Mouse (Mus musculus) olfactory bulb, adult 2 months (tissue): ENCODE results near the gene Gjc2.

Experiments used
- CTCF ChIP-seq: fragments of 200-500 bp; IDR thresholded peaks from 2 replicates; pipeline ENCODE4 v1.5.1; 2012; ENCODE audit warnings: low read depth, mild to moderate bottlenecking, low read length, moderate library complexity; ENCODE audit not compliant: insufficient read depth
- POLR2A ChIP-seq: fragments of 200-500 bp; IDR thresholded peaks from 2 replicates; pipeline ENCODE4 v1.6.1; 2012; ENCODE audit warnings: mild to moderate bottlenecking, low read depth, low read length, moderate library complexity; ENCODE audit not compliant: insufficient read depth

DNA sequence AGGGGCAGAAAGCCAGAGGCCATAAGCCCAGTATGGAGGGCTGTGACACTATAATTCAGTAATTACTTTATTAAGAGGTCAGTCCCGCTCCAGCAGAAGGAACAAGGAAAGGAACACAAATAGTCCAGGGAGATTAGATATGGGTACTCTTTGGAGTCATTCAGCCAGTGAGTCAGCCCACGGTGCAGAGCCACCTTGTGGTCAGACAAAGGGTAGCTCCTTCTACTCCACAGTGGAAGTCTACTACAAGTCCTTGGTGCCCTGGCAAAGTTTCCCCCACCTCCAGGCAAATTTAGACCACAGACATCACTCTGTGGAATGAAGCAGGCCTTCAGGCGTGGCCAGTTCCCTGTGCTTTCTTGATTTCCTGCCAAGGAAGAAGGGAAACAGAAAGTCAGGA, 808 bp upstream of the Gjc2 start:
- TF ChIP-seq POLR2A (no peak), CTCF (no peak)
